Mouse (Mus musculus): ENCODE data around the gene Maged1. TPM values are rescaled to one million over a fixed set of nuclear protein-coding genes. Genes with fewer than 3 reads are reported as not detected.

Maged1 gene
- polyA plus RNA-seq (2014; fragmentation: Illumina TruSeq; extraction: RNeasy Lipid Tissue Mini Kit (QIAGEN cat#74804); ENCODE audit: low replicate concordance): 11.1 TPM

GRCm38 (mm10) chrX:94541918-94542355 lies at the start of gene Maged1:
Gene Maged1 (minus strand): TSS chrX:94542143.

Other genes with a start within 250 kb of the Maged1 start
- gene Fam90a1b, start 175.4 kb downstream of the Maged1 start, polyA plus RNA-seq (2014; fragmentation: Illumina TruSeq; extraction: RNeasy Lipid Tissue Mini Kit (QIAGEN cat#74804); ENCODE audit: low replicate concordance): not detected
- 364 TPM for gene Apoo, start 175.0 kb downstream of the Maged1 start, polyA plus RNA-seq (2014; fragmentation: Illumina TruSeq; extraction: RNeasy Lipid Tissue Mini Kit (QIAGEN cat#74804); ENCODE audit: low replicate concordance)
- 1.7 TPM for gene Gspt2, start 93.9 kb upstream of the Maged1 start, polyA plus RNA-seq (2014; fragmentation: Illumina TruSeq; extraction: RNeasy Lipid Tissue Mini Kit (QIAGEN cat#74804); ENCODE audit: low replicate concordance)
- gene Zxdb, start 182.4 kb upstream of the Maged1 start, polyA plus RNA-seq (2014; fragmentation: Illumina TruSeq; extraction: RNeasy Lipid Tissue Mini Kit (QIAGEN cat#74804); ENCODE audit: low replicate concordance): 7.4 TPM

Data from small intestine, adult 10 weeks (tissue).